Mouse (Mus musculus) MEL (cell line): ENCODE measurements around the gene Nacc2. TPM values are rescaled to one million over a fixed set of nuclear protein-coding genes. Genes with fewer than 3 reads are reported as not detected.

Source experiments
- DNase-seq: peaks from one replicate; pipeline ENCODE4 v3.0.0; 2011; ENCODE audit warnings: low read depth, low spot score
- H3K27ac ChIP-seq: 2 replicates; pipeline ENCODE4 v1.5.1; 2012; ENCODE audit warnings: low read depth, mild to moderate bottlenecking, control low read depth, low read length, moderate library complexity; ENCODE audit not compliant: control insufficient read depth
- H3K27me3 ChIP-seq, 2 experiments: fragments of 150-350 bp in 1 of 2; sonication (generic) in 1 of 2; 2 replicates each; pipeline ENCODE4 v1.6.1; 2012; ENCODE audit warnings: low read length in 2 of 2, mild to moderate bottlenecking in 2 of 2, improper control_type of control experiment in 1 of 2, moderate library complexity in 1 of 2; ENCODE audit not compliant: insufficient read depth in 2 of 2, control insufficient read depth in 1 of 2
- H3K36me3 ChIP-seq, 2 experiments: 2 replicates each; pipeline ENCODE4 v1.6.1; 2012 to 2014; ENCODE audit warnings: low read length in 2 of 2, improper control_type of control experiment in 1 of 2, inconsistent platforms in 1 of 2, mild to moderate bottlenecking in 1 of 2; ENCODE audit not compliant: insufficient read depth in 2 of 2, control insufficient read depth in 1 of 2
- H3K4me1 ChIP-seq, 2 experiments: fragments of 150-350 bp in 1 of 2; sonication (generic) in 1 of 2; 2 replicates each; pipeline ENCODE4 v1.6.1; 2012; ENCODE audit warnings: low read length in 2 of 2, improper control_type of control experiment in 1 of 2, mild to moderate bottlenecking in 1 of 2; ENCODE audit not compliant: insufficient read depth in 2 of 2, control insufficient read depth in 1 of 2
- H3K4me3 ChIP-seq, 2 experiments: fragments of 150-350 bp in 1 of 2; sonication (generic) in 1 of 2; 2 replicates each; pipeline ENCODE4 v1.5.1; 2012; ENCODE audit warnings: low read depth in 2 of 2, low read length in 2 of 2, mild to moderate bottlenecking in 2 of 2, moderate library complexity in 2 of 2, control low read depth in 1 of 2, improper control_type of control experiment in 1 of 2; ENCODE audit not compliant: control insufficient read depth in 1 of 2, insufficient read depth in 1 of 2
- H3K79me2 ChIP-seq: 2 replicates; pipeline ENCODE4 v1.6.1; 2012; ENCODE audit warnings: mild to moderate bottlenecking, low read length, moderate library complexity; ENCODE audit not compliant: control insufficient read depth, poor library complexity, insufficient read depth
- H3K9ac ChIP-seq: 2 replicates; pipeline ENCODE4 v1.6.1; 2012; ENCODE audit warnings: low read depth, mild to moderate bottlenecking, control low read depth, low read length, moderate library complexity; ENCODE audit not compliant: control insufficient read depth, poor library complexity, severe bottlenecking
- H3K9me3 ChIP-seq: fragments of 150-350 bp; sonication (generic); replicated peaks from 2 replicates; pipeline ENCODE4 v1.6.1; 2012; ENCODE audit warnings: mild to moderate bottlenecking, low read length, improper control_type of control experiment, moderate library complexity; ENCODE audit not compliant: insufficient read depth
- BHLHE40 ChIP-seq: IDR thresholded peaks from 2 replicates; pipeline ENCODE4 v1.6.1; 2012; ENCODE audit warnings: low read depth, mild to moderate bottlenecking, inconsistent platforms, low read length, improper control_type of control experiment, borderline replicate concordance
- E2F4 ChIP-seq: IDR thresholded peaks from 2 replicates; pipeline ENCODE4 v1.6.1; 2011; ENCODE audit warnings: low read depth, low read length, improper control_type of control experiment, borderline replicate concordance
- ETS1 ChIP-seq: IDR thresholded peaks from 2 replicates; pipeline ENCODE4 v1.6.1; 2012; ENCODE audit warnings: low read depth, mild to moderate bottlenecking, inconsistent platforms, low read length, improper control_type of control experiment, moderate library complexity
- GATA1 ChIP-seq: IDR thresholded peaks from 2 replicates; pipeline ENCODE4 v1.6.1; 2011; ENCODE audit warnings: low read depth, low read length, improper control_type of control experiment
- HCFC1 ChIP-seq: IDR thresholded peaks from 2 replicates; pipeline ENCODE4 v1.6.1; 2012; ENCODE audit warnings: low read depth, mild to moderate bottlenecking, inconsistent platforms, low read length, improper control_type of control experiment, moderate library complexity
- JUND ChIP-seq: IDR thresholded peaks from 2 replicates; pipeline ENCODE4 v1.6.1; 2011; ENCODE audit warnings: low read depth, mild to moderate bottlenecking, improper control_type of control experiment, low read length
- KAT2A ChIP-seq: conservative IDR thresholded peaks from 2 replicates; pipeline ENCODE4 v1.6.1; 2012; ENCODE audit warnings: low read depth, low read length, improper control_type of control experiment, inconsistent platforms
- MAFK ChIP-seq: IDR thresholded peaks from 2 replicates; pipeline ENCODE4 v1.6.1; 2011; ENCODE audit warnings: low read depth, mild to moderate bottlenecking, low read length, improper control_type of control experiment, borderline replicate concordance
- MAX ChIP-seq: IDR thresholded peaks from 2 replicates; pipeline ENCODE4 v1.6.1; 2011; ENCODE audit warnings: low read length, improper control_type of control experiment
- MAZ ChIP-seq: IDR thresholded peaks from 2 replicates; pipeline ENCODE4 v1.6.1; 2012; ENCODE audit warnings: low read depth, mild to moderate bottlenecking, inconsistent platforms, low read length, improper control_type of control experiment
- MEF2A ChIP-seq: IDR thresholded peaks from 2 replicates; pipeline ENCODE4 v1.6.1; 2014; ENCODE audit warnings: low read depth, mild to moderate bottlenecking, inconsistent platforms, low read length, improper control_type of control experiment; ENCODE audit not compliant: poor library complexity, insufficient replicate concordance, severe bottlenecking; ENCODE audit errors: extremely low read depth
- MXI1 ChIP-seq: IDR thresholded peaks from 2 replicates; pipeline ENCODE4 v1.6.1; 2011; ENCODE audit warnings: mild to moderate bottlenecking, low read depth, low read length, improper control_type of control experiment
- MYB ChIP-seq: IDR thresholded peaks from 2 replicates; pipeline ENCODE4 v1.6.1; 2011; ENCODE audit warnings: mild to moderate bottlenecking, low read depth, low read length, improper control_type of control experiment
- MYC ChIP-seq: IDR thresholded peaks from 2 replicates; pipeline ENCODE4 v1.6.1; 2011; ENCODE audit warnings: low read depth, mild to moderate bottlenecking, low read length, improper control_type of control experiment, moderate library complexity
- NELFE ChIP-seq: IDR thresholded peaks from 2 replicates; pipeline ENCODE4 v1.6.1; 2011; ENCODE audit warnings: low read depth, low read length, improper control_type of control experiment
- POLR2A ChIP-seq, 2 experiments: IDR thresholded peaks; 2 replicates each; pipeline ENCODE4 v1.6.1; 2011 to 2012; ENCODE audit warnings: low read length in 2 of 2, mild to moderate bottlenecking in 2 of 2, control low read depth in 1 of 2, improper control_type of control experiment in 1 of 2, low read depth in 1 of 2, moderate library complexity in 1 of 2; ENCODE audit not compliant: control insufficient read depth in 1 of 2, insufficient read depth in 1 of 2, poor library complexity in 1 of 2
- POLR2AphosphoS2 ChIP-seq: IDR thresholded peaks from 2 replicates; pipeline ENCODE4 v1.6.1; 2011; ENCODE audit warnings: low read length, improper control_type of control experiment
- POLR2AphosphoS5 ChIP-seq: IDR thresholded peaks from 2 replicates; pipeline ENCODE4 v1.6.1; 2012; ENCODE audit warnings: low read depth, borderline replicate concordance, mild to moderate bottlenecking, inconsistent platforms, low read length, moderate library complexity, mixed read lengths
- RAD21 ChIP-seq: IDR thresholded peaks from 2 replicates; pipeline ENCODE4 v1.6.1; 2011; ENCODE audit warnings: mild to moderate bottlenecking, low read depth, low read length, improper control_type of control experiment
- RCOR1 ChIP-seq: IDR thresholded peaks from 2 replicates; pipeline ENCODE4 v1.6.1; 2012; ENCODE audit warnings: low read depth, mild to moderate bottlenecking, inconsistent platforms, low read length, improper control_type of control experiment
- SIN3A ChIP-seq: IDR thresholded peaks from 2 replicates; pipeline ENCODE4 v1.6.1; 2012; ENCODE audit warnings: low read length, improper control_type of control experiment, inconsistent platforms
- TAL1 ChIP-seq: IDR thresholded peaks from 2 replicates; pipeline ENCODE4 v1.6.1; 2012; ENCODE audit warnings: mild to moderate bottlenecking, inconsistent platforms, low read length, moderate library complexity, mixed read lengths
- TCF12 ChIP-seq: IDR thresholded peaks from 2 replicates; pipeline ENCODE4 v1.6.1; 2014; ENCODE audit warnings: low read depth, mild to moderate bottlenecking, inconsistent platforms, low read length, improper control_type of control experiment, moderate library complexity
- UBTF ChIP-seq: IDR thresholded peaks from 2 replicates; pipeline ENCODE4 v1.6.1; 2012; ENCODE audit warnings: low read depth, mild to moderate bottlenecking, inconsistent platforms, low read length, improper control_type of control experiment, moderate library complexity, borderline replicate concordance; ENCODE audit not compliant: insufficient read depth
- USF1 ChIP-seq: IDR thresholded peaks from 2 replicates; pipeline ENCODE4 v1.6.1; 2014; ENCODE audit warnings: low read depth, mild to moderate bottlenecking, inconsistent platforms, low read length, improper control_type of control experiment, moderate library complexity
- USF2 ChIP-seq, 2 experiments: IDR thresholded peaks; 2 replicates each; pipeline ENCODE4 v1.6.1; 2011 to 2012; ENCODE audit warnings: improper control_type of control experiment in 2 of 2, low read length in 2 of 2, borderline replicate concordance in 1 of 2, inconsistent platforms in 1 of 2, low read depth in 1 of 2, mild to moderate bottlenecking in 1 of 2; ENCODE audit not compliant: insufficient read depth in 1 of 2
- ZC3H11A ChIP-seq: IDR thresholded peaks from 2 replicates; pipeline ENCODE4 v1.6.1; 2012; ENCODE audit warnings: low read depth, mild to moderate bottlenecking, inconsistent platforms, low read length, improper control_type of control experiment
- ZKSCAN1 ChIP-seq: IDR thresholded peaks from 2 replicates; pipeline ENCODE4 v1.6.1; 2012; ENCODE audit warnings: low read depth, mild to moderate bottlenecking, inconsistent platforms, low read length, improper control_type of control experiment, moderate library complexity
- ZMIZ1 ChIP-seq: IDR thresholded peaks from 2 replicates; pipeline ENCODE4 v1.6.1; 2012; ENCODE audit warnings: low read depth, mild to moderate bottlenecking, inconsistent platforms, low read length, improper control_type of control experiment, moderate library complexity
- polyA plus RNA-seq, 2 experiments: library from polyadenylated mRNA; stranded (reverse) in 1 of 2; unstranded in 1 of 2; fragments of >175 nt in 1 of 2; fragments of >200 nt in 1 of 2; gene quantifications; 2 replicates each; pipeline versions ENCODE4 v1.2.1 to v1.2.4; 2012; ENCODE audit warnings: low replicate concordance in 2 of 2, low read depth in 1 of 2; ENCODE audit not compliant: insufficient read length in 2 of 2, insufficient read depth in 1 of 2, missing spikeins in 1 of 2
- total RNA-seq: library from RNA; depleted of rRNA; stranded (reverse); fragments of 300-350 nt; gene quantifications from 2 replicates; pipeline ENCODE4 v1.2.3, GENCODE M21; 2012

Nacc2 gene
- total and polyA plus RNA-seq, 3 experiments = 0.19 to 1.7 TPM; not detected in 1

DNA sequence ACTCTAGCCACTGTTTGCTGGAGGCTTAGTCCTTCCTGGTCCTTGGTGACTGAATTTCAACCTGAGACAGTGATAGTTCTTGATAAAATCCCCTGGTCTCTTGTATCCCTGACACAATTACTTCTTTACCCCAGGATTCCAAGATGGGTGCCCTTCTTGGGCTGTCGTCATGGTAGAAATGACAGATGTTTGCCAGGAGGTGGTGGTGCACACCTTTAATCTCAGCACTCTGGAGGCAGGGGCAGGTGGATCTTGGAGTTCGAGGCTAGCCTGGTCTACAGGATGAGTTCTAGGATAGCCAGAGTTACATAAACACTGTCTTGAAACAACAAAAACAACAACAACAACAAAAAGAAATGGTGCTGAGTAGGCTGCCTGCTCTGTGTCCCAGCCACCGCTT lies 20.0 kb upstream of the Nacc2 start:
- DNase-seq = no peak
- Histone ChIP-seq H3K79me2 (peaks cover 20% of the 10 kb centered on the region), H3K36me3 (peaks cover 0 to 4% of the 10 kb centered on the region in 2 experiments; a peak in 2 of 4 replicates), H3K4me3 (no peak overlapping the region), H3K27ac (no peak overlapping the region), H3K27me3 (no peaks in the 10 kb centered on the region), H3K9ac (no peak overlapping the region), H3K9me3 (no peaks in the 10 kb centered on the region)
- TF ChIP-seq RAD21 = no peak
- no peak for TF ChIP-seq RCOR1
- no peak for TF ChIP-seq JUND
- no peak for TF ChIP-seq MYC
- no peak for TF ChIP-seq MAFK
- no peak for TF ChIP-seq E2F4
- TF ChIP-seq GATA1 = no peak
- TF ChIP-seq BHLHE40 = no peak
- TF ChIP-seq ZC3H11A = no peak
- no peak for TF ChIP-seq POLR2AphosphoS2
- no peak for TF ChIP-seq MEF2A
- no peak for TF ChIP-seq KAT2A
- TF ChIP-seq USF1 = no peak
- no peak for TF ChIP-seq ZMIZ1
- TF ChIP-seq HCFC1 = no peak
- TF ChIP-seq NELFE = no peak
- TF ChIP-seq POLR2A (IDR thresholded peaks at IDR 0.05; ENCODE audit: control insufficient read depth in 1 of 2, insufficient read depth in 1 of 2, low read depth in 1 of 2, low read length in 2 of 2, poor library complexity in 1 of 2) = no peak
- TF ChIP-seq, all 39 proteins: peak for 0
- H3K4me1 ChIP-seq = peaks cover 0 to 6% of the 10 kb centered on the region in 2 experiments; a peak in 2 of 4 replicates

DNA sequence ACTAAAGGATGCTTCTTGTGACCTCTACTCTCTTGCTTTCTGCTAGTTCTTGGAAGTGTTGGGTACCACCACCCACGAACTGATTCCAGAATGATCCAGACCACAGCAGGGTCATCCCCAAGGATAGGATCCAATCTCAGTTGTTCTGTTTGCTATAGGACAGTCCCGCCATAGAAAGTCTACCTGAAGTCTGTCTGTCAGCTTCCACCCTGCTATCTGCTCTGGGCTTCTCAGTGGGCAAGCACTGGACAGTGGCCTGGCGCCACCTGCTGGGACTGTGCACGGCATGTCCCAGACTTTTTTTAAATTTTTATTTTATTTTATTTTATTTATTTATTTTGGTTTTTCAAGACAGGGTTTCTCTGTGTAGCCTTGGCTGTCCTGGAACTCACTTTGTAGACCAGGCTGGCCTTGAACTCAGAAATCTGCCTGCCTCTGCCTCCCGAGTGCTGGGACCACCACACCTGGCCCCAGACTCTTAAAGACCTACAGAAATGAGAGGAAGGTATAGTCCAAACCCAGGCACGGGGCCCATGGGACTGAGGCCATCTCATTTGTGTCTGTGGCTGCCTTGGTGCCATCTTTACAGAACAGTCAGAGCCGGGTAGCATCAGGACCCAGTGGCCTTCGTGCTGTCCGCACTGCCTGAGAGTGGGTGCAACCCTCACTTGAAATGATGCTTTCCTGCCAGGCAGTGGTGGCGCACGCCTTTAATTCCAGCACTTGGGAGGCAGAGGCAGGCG lies 19.0 kb upstream of the Nacc2 start:
- Histone ChIP-seq H3K27me3 (no peaks in the 10 kb centered on the region), H3K9me3 (no peaks in the 10 kb centered on the region), H3K79me2 (peaks cover 20% of the 10 kb centered on the region), H3K27ac (no peak overlapping the region), H3K4me1 (peaks cover 0 to 11% of the 10 kb centered on the region in 2 experiments; a peak in 2 of 4 replicates), H3K36me3 (peaks cover 0 to 6% of the 10 kb centered on the region in 2 experiments; a peak in 2 of 4 replicates), H3K9ac (no peak overlapping the region), H3K4me3 (no peak overlapping the region)
- DNase-seq = peak; percentile 40
- no peak for TF ChIP-seq POLR2AphosphoS5
- no peak for TF ChIP-seq ETS1
- TF ChIP-seq TCF12 = no peak
- TF ChIP-seq ZKSCAN1 = no peak
- TF ChIP-seq JUND = no peak
- TF ChIP-seq MXI1 = no peak
- no peak for TF ChIP-seq MYC
- no peak for TF ChIP-seq TAL1
- TF ChIP-seq KAT2A = no peak
- no peak for TF ChIP-seq USF2 (IDR thresholded peaks at IDR 0.05; ENCODE audit: borderline replicate concordance in 1 of 2, insufficient read depth in 1 of 2, low read depth in 1 of 2, low read length in 2 of 2)
- no peak for TF ChIP-seq POLR2A (IDR thresholded peaks at IDR 0.05; ENCODE audit: control insufficient read depth in 1 of 2, insufficient read depth in 1 of 2, low read depth in 1 of 2, low read length in 2 of 2, poor library complexity in 1 of 2)
- TF ChIP-seq POLR2AphosphoS2 = no peak
- no peak for TF ChIP-seq ZMIZ1
- TF ChIP-seq SIN3A = no peak
- TF ChIP-seq UBTF = no peak
- no peak for TF ChIP-seq MAZ
- no peak for TF ChIP-seq NELFE
- no peak for TF ChIP-seq MYB
- TF ChIP-seq E2F4 = no peak
- no peak for TF ChIP-seq MAX
